Mouse (Mus musculus): ENCODE data around the gene Gm28044.
A peak's percentile ranks its signal among the peaks of the same experiment; 100 is the strongest.
"Not testable (repeated sequence)": the region's sequence is repeated elsewhere in the genome, so short reads cannot be mapped to it uniquely, and the experiment has no call there.

Gene Gm28044

DNA sequence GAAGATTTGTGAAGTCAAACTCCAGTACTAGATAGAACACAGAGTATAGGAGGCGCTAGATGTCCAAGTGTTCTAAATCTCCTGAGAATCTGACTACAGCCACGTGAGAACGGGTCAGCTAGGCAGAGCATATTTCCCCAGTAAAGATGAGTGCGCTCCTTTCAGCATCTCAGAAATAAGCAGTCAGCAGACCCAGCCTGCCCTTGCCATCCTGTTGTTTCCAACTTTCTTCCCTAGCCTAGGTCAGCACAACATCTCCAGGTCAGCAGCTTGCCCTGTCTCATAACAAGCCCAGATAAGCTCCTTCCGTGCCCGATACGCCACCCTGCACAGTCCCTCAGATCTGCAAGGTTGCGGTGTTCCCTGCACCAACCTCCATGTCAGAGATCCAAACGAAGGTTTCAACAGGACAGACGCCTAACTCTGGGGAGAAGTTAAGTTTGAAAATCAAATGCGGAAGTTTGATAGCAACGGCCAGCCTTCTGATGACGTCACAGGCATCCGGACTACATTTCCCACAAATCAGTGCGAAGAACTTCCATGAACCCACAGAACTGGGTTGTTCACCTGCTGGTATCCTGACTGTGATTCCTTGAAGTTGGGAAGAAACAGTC, at the start of gene Gm28044, which contains the start of gene Zfp953:
Gene Gm28044 (minus strand): TSS at position 406 of the 614 bp plus-strand sequence.
Gene Zfp953 (minus strand): TSS at position 475 of the 614 bp plus-strand sequence.
- peak; percentile 79 for DNase-seq (ENCODE audit: low read depth)

DNA sequence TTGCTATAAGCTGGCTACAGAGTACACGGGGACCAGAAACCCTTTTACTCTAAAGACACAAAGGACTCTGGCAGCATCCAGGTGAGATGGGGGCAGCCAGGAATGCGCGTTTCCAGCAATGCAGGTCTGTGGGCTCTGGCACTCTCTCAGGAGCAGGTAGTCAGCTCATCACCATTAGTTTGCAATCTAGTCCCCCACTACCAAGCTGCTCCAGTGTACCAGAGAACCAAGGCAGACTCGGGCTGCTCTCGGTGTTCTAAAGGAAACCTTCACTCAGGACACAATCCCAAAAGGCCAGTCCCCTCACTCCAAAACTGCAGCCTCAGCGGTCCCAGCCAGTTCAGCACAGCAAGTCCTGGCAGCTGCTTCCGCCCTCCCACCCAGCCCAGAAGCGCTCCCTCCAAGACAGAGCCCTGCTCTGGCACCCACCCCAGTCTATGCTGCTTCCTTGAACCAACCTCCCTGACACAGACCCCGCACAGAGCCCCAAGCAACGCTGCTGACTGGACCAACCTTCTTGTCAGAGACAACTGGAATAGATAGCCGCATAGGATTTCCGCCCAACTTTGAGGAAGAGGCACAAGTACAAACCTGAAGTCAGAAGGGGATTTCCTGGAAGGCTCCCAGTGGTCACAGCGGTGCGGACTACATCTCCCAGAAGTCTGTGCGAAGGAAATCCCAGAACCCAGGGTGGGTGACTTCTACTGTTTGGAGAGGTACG, 39.0 kb upstream of the Gm28044 start, which contains the start of gene Zfp429:
Gene Zfp429 (minus strand): TSS at position 637 of the 721 bp plus-strand sequence.
- peak; percentile 34 for DNase-seq (ENCODE audit: low read depth)

DNA sequence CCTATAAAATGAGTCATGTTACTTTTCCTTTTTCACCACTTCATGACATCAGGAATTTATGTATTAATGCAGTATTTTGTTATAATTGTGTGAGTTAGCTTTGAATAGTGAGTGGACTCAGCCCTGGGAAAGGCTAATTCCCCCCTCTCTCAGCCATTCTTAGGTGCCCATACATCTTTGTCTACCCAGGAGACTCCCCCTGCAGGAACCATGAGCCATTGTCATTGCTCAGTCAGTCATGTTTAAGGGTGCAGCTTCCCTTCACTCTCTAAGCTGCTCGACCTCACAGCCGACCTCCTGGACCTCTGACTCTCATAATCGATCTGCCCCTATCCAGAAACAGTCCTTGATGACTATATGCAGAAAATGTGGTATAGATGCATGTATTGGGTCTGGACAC, 15.9 kb upstream of the Gm28044 start:
- DNase-seq (ENCODE audit: low read depth): not testable (repeated sequence)

DNA sequence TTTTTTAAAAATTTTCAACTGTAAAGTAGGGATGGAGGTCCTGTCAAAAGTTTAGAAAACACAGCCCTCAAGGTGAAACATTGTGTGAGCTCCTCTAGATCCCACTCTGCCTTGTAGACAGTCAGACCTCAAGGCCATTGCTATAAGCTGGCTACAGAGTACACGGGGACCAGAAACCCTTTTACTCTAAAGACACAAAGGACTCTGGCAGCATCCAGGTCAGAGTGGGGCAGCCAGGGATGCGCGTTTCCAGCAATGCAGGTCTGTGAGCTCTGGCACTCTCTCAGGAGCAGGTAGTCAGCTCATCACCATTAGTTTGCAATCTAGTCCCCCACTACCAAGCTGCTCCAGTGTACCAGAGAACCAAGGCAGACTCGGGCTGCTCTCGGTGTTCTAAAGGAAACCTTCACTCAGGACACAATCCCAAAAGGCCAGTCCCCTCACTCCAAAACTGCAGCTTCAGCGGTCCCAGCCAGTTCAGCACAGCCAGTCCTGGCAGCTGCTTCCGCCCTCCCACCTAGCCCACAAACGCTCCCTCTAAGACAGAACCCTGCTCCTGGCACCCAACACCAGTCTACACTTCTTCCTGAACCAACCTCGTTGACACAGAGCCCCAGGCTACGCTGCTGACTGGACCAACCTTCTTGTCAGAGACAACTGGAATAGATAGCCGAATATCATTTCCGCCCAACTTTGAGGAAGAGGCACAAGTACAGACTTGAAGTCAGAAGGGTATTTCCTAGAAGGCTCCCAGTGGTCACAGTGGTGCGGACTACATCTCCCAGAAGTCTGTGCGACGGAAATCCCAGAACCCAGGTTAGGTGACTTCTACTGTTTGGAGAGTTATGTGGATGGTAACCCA, 14.9 kb upstream of the Gm28044 start, which contains the start of the genes Gm28041 and Zfp456:
Gene Gm28041 (minus strand): TSS at position 684 of the 862 bp plus-strand sequence.
Gene Zfp456 (minus strand): TSS at position 761 of the 862 bp plus-strand sequence.
- DNase-seq (ENCODE audit: low read depth): peak; percentile 46

DNA sequence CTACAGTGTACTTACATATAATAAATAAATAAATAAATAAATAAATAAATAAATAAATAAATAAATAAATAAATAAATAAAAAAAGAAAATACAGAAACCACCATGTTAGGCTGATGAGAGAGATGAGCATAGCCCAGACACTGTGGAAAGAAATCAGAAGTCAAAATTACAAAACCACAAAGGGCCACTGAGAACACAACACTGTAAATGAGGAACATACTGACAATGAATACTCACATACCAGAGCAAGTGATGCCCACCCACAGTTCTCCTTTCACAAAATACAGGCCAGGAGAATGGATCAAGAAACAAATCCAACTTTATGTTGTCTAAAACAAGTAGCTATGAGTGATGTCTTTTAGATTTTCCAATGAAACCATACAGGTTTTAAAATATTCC, 8.5 kb downstream of the Gm28044 start:
- DNase-seq (ENCODE audit: low read depth): no peak

DNA sequence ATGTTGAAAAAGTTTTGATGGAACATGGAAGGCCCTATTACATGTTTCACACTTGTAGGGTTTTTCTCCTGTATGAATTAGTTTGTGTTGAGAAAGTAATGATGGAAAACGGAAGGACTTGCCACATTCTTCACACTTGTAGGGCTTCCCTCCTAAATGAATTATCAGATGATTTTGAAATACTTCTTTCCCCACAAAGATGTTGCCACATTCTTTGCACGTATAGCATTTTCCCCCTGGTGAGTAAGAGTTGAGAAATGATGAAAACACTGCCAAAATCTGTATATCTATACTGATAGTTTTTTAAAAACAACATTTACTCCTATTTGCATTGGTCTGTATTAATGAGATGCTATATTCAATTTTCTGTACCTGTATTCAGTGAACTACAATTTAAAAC, 16.9 kb downstream of the Gm28044 start:
- DNase-seq (ENCODE audit: low read depth): no peak

DNA sequence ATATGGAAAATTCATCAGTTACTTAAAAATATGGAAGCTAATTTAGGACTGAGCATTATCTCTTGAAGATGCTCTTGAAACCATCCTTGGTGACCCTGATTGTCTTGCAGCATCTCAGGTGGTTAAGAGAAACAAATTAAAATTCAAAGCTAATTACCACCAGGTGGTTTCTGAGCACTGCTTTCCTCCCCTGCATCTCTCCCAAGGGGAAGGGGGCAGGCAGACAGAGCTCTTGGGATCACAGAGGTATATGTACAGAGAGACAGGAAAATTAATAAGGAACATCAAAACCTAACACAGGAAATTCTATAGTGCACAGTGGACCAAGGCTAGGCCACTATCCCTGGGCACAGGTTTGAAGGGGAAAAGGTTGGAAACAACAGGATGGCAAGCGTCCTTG, 27.5 kb downstream of the Gm28044 start:
- no peak for DNase-seq (ENCODE audit: low read depth)

DNA sequence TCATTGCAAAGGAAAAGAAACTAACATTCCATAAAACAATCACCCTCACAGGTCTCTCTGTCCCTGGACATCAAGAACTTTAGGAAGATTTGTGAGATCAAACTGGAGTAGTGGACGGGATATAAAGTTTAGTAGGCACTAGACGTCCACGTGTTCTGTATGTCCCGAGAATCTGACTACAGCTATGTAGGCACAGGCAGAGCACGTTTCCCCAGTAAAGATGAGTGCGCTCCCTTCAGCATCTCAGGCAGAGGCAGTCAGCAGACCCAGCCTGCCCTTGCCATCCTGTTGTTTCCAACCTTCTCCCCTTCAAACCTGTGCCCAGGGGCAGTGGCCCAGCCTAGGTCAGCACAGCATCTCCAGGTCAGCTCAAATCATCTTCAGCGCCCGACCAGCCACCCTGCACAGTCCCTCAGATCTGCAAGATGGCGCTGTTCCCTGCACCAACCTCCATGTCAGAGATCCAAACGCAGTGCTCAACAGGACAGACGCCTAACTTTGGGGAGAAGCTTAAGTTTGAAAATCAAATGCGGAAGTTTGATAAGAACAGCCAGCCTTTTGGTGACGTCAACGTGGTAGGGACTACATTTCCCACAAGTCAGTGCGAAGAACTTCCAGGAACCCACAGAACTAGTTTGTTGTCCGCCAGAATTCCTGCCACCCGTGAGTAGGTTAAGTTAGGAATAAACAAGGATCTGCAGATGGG, 28.2 kb downstream of the Gm28044 start, which contains the start of gene Zfp595:
Gene Zfp595 (minus strand): TSS at position 552 of the 706 bp plus-strand sequence.
- peak; percentile 91 for DNase-seq (ENCODE audit: low read depth)

DNA sequence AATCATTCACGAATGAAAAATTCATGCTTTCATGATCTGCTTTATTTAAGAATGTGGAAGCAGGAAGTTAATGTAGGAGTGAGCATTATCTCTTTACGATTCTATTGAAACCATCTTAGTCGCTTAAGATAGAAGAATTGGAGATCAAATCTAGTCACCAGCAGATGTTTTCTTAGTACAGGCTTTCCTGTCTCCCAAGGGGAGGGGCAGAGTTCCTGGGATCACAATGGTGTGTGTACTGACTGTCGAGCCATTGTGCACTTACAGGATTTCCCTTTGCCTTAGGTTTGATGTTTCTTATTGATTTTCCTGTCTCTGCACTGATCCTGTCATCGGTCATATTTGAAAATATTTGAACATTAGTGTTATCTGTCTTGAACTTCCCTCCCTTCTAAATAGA, 53.6 kb downstream of the Gm28044 start:
- DNase-seq (ENCODE audit: low read depth): no peak

DNA sequence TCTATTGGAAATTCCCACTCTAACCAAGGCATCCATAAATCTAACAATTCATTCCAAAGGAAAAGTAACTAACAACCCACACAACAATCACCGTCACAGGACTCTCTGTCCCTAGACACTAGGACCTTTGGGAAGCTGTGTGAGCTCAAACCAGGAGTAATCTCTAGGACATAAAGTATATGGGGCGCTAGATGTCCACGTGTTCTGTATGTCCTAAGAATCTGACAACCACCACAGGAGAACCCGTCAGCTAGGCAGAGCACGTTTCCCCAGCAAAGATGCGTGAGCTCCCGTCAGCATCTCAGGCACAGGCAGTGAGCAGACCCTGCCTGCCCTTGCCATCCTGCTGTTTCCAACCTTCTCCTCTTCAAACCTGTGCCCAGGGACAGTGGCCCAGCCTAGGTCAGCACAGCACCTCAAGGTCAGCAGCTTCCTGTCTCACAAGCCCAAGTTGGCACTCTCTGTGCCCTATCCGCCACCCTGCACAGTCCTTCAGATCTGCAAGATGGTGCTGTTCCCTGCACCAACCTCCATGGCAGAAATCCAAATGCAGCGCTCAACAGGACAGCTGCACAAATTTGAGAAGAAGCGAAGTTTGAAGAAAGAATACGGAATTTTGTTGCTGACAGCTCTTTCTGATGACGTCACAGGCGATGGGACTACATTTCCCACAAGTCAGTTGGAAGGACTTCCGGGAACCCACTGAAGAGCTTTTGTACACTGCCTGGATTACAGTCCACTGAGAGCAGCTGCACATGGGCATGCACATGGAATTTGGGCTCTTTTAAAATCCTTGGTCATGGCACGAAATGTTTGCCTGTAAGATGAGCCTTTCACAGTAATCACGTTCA, 54.3 kb downstream of the Gm28044 start, which contains the start of gene Zfp457:
Gene Zfp457 (minus strand): TSS at position 664 of the 851 bp plus-strand sequence.
- peak; percentile 84 for DNase-seq (ENCODE audit: low read depth)

DNA sequence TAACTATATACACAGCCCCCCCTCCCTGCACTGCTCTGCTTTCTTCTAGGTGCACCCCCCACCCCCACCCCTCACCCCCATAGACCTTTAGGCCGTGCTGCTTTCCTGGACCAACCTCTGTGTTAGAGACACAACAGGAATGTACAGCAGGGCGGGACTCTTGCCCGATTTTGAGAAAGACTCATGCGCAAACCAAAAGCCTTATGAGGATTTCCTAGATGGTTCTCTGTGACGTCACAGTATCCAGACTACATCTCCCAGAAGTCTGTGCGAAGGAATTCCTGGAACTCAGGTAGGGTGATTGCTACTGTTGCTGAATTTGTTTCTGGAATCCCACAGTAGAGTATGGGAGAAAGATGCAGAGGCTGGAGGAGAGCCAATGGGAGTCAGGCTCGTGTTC, 82.0 kb downstream of the Gm28044 start, which contains the start of gene Zfp458:
Gene Zfp458 (minus strand): TSS at position 153 of the 400 bp plus-strand sequence.
- DNase-seq (ENCODE audit: low read depth): no peak

DNA sequence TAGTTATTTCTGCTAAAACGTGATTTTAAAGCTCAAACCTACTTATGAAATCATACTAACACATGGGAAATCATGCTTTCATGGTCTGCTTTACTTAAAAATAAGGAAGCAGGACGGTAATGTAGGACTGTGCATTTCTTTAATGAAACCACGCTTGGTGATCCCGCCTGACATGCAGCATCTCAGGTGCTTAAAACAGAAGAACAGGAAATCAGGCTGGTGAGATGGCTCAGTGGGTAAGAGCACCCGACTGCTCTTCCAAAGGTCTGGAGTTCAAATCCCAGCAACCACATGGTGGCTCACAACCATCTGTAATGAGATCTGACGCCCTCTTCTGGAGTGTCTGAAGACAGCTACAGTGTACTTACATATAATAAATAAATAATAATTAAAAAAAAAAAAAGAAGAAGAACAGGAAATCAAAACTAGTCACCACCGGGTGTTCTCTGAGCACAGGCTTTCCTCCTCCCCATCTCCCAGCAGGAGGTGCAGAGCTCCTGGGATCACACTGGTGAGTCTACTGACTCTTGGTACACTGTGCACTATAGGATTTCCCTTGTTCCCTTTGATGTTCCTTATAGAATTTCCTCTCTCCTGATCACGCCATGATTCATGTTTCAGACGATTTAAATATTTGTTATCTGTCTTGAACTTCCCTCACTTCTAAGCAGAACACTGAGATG, 90.8 kb downstream of the Gm28044 start:
- not testable (repeated sequence) for DNase-seq (ENCODE audit: low read depth)

DNA sequence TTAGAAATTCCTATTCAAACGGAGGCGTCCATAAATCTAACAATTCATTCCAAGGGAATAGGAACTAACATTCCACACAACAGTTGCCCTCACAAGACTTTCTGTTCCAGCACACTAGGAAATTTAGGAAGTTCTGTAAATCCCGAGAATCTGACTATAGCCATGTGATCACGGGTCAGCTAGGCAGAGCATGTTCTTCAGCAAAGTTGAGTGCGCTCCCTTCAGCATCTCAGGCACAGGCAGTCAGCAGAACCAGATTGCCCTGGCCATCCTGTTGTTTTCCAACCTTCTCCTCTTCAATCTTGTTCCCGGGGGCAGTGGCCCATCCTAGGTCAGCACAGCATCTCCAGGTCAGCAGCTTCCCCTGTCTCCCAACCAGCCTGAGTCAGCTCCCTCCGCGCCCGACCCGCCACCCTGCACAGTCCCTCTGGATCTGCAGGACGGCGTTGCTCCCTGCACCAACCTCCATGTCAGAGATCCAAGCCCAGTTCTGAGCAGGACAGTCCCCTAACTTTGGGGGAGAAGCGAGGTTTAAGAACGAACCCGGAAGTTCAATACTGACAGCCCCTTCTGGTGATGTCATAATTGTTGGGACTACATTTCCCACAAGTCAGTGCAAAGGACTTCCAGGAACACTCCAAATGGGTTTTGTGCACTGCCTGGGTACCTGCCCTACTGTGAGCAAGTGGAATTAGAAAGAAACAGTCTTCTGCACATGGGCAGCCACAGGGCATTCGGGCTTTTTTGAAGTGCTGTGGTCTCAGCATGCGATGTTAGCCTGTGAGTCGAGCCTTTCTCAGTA, 91.6 kb downstream of the Gm28044 start:
- DNase-seq (ENCODE audit: low read depth): peak; percentile 56
